Mouse (Mus musculus) hindbrain, embryonic 16.5 days (tissue): ENCODE data around the gene Tenm4. TPM values are rescaled to one million over a fixed set of nuclear protein-coding genes. Genes with fewer than 3 reads are reported as not detected.
A peak's percentile ranks its signal among the peaks of the same experiment; 100 is the strongest.

Source experiments
- ATAC-seq: fragments of 200-750 bp; cut with Nextera tagmentation; 2 replicates; pipeline ENCODE4 v1.8.0; 2017; ENCODE audit warnings: moderate TSS enrichment, moderate library complexity
- H3K27ac ChIP-seq: fragments of 300-500 bp; sonication (generic); 2 replicates; pipeline ENCODE4 v1.5.1; 2014; ENCODE audit warnings: low read depth, mild to moderate bottlenecking, control low read depth, low read length, moderate library complexity
- H3K27me3 ChIP-seq: fragments of 300-500 bp; sonication (generic); replicated peaks from 2 replicates; pipeline ENCODE4 v1.6.1; 2014; ENCODE audit warnings: low read length; ENCODE audit not compliant: control insufficient read depth, insufficient read depth
- H3K36me3 ChIP-seq: fragments of 300-500 bp; sonication (generic); 2 replicates; pipeline ENCODE4 v1.6.1; 2014; ENCODE audit warnings: mild to moderate bottlenecking, low read length, moderate library complexity, mixed read lengths; ENCODE audit not compliant: control insufficient read depth, insufficient read depth
- H3K4me1 ChIP-seq: fragments of 300-500 bp; sonication (generic); 2 replicates; pipeline ENCODE4 v1.6.1; 2014; ENCODE audit warnings: low read depth, low read length; ENCODE audit not compliant: control insufficient read depth, insufficient read depth
- H3K4me2 ChIP-seq: fragments of 300-500 bp; sonication (generic); 2 replicates; pipeline ENCODE4 v1.6.1; 2014; ENCODE audit warnings: mild to moderate bottlenecking, low read length, control low read depth, moderate library complexity
- H3K4me3 ChIP-seq: fragments of 300-500 bp; sonication (generic); 2 replicates; pipeline ENCODE4 v1.5.1; 2014; ENCODE audit warnings: mild to moderate bottlenecking, low read length, control low read depth, moderate library complexity
- H3K9ac ChIP-seq: fragments of 300-500 bp; sonication (generic); 2 replicates; pipeline ENCODE4 v1.6.1; 2014; ENCODE audit warnings: low read depth, mild to moderate bottlenecking, control low read depth, low read length, moderate library complexity
- H3K9me3 ChIP-seq: fragments of 300-500 bp; sonication (generic); 2 replicates; pipeline ENCODE4 v1.6.1; 2014; ENCODE audit warnings: mild to moderate bottlenecking, low read length, moderate library complexity; ENCODE audit not compliant: control insufficient read depth
- WGBS: fragments of 180-500 bp; shearing (Covaris S2); extraction: QIAGEN DNeasy Blood & Tissue Kit; methylation state at CpG from one replicate; pipeline ENCODE4 v1.1.7; 2014; 5-methylcytosine and 5-hydroxymethylcytosine counted together
- polyA plus RNA-seq: library from polyadenylated mRNA; unstranded; fragments of >200 nt; fragmentation: Nextera tagmentation; extraction: Ambion mirVana; gene quantifications from 2 replicates; pipeline ENCODE4 v1.2.1, GENCODE M21; 2015

Tenm4 gene
- polyA plus RNA-seq, 1 experiment from 2014 or later, result 32.4 TPM

DNA sequence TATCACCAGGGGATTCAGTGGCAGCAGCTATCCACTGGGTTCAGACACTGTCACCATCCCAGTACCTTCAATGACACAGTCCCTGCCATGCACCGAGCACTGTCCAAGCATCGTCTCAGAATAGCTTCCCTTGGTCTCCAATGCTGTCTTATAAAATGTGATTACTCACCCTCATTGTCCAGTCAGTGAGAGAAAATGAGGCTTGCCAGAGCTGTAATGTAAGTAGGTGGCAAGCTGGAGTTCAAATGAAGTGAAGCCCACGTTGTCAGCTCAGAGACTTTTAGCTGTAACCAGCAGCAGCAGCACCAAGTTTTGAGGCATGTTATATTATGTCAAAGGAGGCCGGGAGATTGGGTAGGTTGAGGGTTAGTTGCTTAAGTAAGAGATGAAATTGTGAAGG is 507.2 kb downstream of the Tenm4 start:
- no peak overlapping the region for H3K4me2 ChIP-seq
- no peaks in the 10 kb centered on the region for H3K9me3 ChIP-seq
- no peaks in the 10 kb centered on the region for H3K27me3 ChIP-seq
- H3K27ac ChIP-seq, result no peak overlapping the region
- 92% methylated on average over 4 of the region's 4 CpGs for WGBS
- H3K4me3 ChIP-seq, result no peak overlapping the region
- H3K4me1 ChIP-seq, result peaks cover 5% of the 10 kb centered on the region; the same call in 1 of the 2 replicates
- no peak overlapping the region for H3K9ac ChIP-seq
- ATAC-seq, result no peak
- no peaks in the 10 kb centered on the region for H3K36me3 ChIP-seq

GRCm38 (mm10) chr7:96679746-96680145 is 508.7 kb downstream of the Tenm4 start:
- Histone ChIP-seq H3K4me2 (no peak overlapping the region), H3K9ac (no peak overlapping the region), H3K9me3 (no peaks in the 10 kb centered on the region), H3K27ac (no peak overlapping the region), H3K4me1 (peaks cover 5% of the 10 kb centered on the region), H3K27me3 (no peaks in the 10 kb centered on the region), H3K4me3 (no peak overlapping the region), H3K36me3 (no peaks in the 10 kb centered on the region)
- 23% methylated on average over 1 of the region's 1 CpGs for WGBS
- peak; percentile 69 for ATAC-seq

DNA sequence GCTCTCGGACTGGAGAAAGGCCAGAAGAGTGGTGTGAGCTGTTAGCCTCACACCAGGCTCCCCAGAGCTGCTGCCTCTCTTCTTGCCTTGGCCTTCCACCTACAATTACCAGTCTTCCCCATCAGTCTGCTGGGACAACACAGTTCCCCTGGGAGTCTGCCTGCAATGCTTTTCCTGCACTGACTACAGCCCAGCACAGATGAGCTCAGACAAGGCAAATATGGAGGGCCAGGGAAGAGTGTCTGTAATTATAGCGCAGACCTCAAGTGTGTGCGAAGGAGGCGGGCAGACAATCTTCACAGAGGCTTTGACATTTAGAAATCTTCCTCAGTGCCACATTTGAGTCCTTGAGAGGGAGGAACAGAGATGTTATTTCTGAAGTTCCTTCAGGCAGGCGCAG is 509.4 kb downstream of the Tenm4 start:
- Histone ChIP-seq H3K36me3 (no peaks in the 10 kb centered on the region), H3K9me3 (no peaks in the 10 kb centered on the region), H3K4me1 (peaks cover 5% of the 10 kb centered on the region), H3K4me3 (no peak overlapping the region), H3K9ac (no peak overlapping the region), H3K27ac (no peak overlapping the region), H3K27me3 (no peaks in the 10 kb centered on the region), H3K4me2 (no peak overlapping the region)
- no peak for ATAC-seq
- WGBS, result 90% methylated on average over 5 of the region's 5 CpGs

GRCm38 (mm10) chr7:96681808-96682207 is 510.8 kb downstream of the Tenm4 start:
- no peaks in the 10 kb centered on the region for H3K36me3 ChIP-seq
- H3K4me1 ChIP-seq, result peaks cover 5% of the 10 kb centered on the region
- H3K9ac ChIP-seq, result no peak overlapping the region
- H3K27me3 ChIP-seq, result no peaks in the 10 kb centered on the region
- H3K9me3 ChIP-seq, result no peaks in the 10 kb centered on the region
- H3K27ac ChIP-seq, result no peak overlapping the region
- no peak overlapping the region for H3K4me3 ChIP-seq
- ATAC-seq, result no peak
- no peak overlapping the region for H3K4me2 ChIP-seq
- WGBS, result 70% methylated on average over 4 of the region's 4 CpGs

- H3K36me3 ChIP-seq, result no peaks in the 10 kb centered on the region
- H3K27me3 ChIP-seq, result peaks cover 2% of the 10 kb centered on the region; the same call in 1 of the 2 replicates
- no peaks in the 10 kb centered on the region for H3K9me3 ChIP-seq
- no peak overlapping the region for H3K4me2 ChIP-seq
- WGBS, result 91% methylated on average over 3 of the region's 3 CpGs
- H3K4me3 ChIP-seq, result no peak overlapping the region
- H3K4me1 ChIP-seq, result no peaks in the 10 kb centered on the region; the same call in none of the 2 replicates
- no peak overlapping the region for H3K9ac ChIP-seq
- ATAC-seq, result no peak
- no peak overlapping the region for H3K27ac ChIP-seq
Measured at GRCm38 (mm10) chr7:96688141-96688540, 517.1 kb downstream of the Tenm4 start.

DNA sequence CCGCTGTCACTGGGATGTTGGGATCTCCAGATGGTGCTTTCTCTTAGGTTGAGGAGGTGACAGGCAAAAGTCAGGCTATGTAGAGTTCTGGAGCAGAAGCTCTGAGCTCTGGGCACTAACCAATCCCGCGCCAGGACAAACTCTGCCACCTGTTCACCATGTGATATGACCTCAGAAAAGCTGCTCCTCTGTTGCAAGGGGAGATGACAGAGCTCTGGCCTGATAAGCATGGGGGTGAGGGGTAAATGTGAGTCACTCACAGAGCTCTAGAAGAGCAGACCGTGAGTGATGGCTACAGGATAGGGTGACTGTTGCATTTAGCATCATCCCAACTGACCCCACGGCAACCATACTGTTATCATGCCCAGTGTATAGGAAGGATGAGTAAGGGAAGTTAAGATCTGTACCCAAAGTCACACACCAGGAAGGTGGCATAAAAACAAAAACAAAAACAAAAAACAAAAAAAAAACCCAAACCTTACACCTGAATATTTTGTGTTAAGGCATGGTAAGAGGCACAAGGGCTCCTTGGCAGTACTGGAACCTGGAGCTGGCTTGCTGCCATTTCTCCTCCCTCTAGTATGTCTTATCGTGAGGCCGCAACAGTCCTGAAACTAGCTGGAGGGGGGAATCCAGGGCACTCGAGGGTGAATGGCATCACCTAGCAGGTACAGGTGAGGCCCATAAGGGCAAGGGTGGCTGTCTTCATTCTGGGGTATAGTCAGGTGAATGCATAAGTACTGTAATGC is 530.2 kb downstream of the Tenm4 start:
- H3K36me3 ChIP-seq, result no peaks in the 10 kb centered on the region
- no peak overlapping the region for H3K4me3 ChIP-seq
- no peak overlapping the region for H3K9ac ChIP-seq
- H3K4me1 ChIP-seq, result no peaks in the 10 kb centered on the region
- H3K27ac ChIP-seq, result no peak overlapping the region
- H3K4me2 ChIP-seq, result no peak overlapping the region
- no peak for ATAC-seq
- no peaks in the 10 kb centered on the region for H3K9me3 ChIP-seq
- WGBS, result 81% methylated on average over 8 of the region's 8 CpGs
- H3K27me3 ChIP-seq, result no peaks in the 10 kb centered on the region

DNA sequence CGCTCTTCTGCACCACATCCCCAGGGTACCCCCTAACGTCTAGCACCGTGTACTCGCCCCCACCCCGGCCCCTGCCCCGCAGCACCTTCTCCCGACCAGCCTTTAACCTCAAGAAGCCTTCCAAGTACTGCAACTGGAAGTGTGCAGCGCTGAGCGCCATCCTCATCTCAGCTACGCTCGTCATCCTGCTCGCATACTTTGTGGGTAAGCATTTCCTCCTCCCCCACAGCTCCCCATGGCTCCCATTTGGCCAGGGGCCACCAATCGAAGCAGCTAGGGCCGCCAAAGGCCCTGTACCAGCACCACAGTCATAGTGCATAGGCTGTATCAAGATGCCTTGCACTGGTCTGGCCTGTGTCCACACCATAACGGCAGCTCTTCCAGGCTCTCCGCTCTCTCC is 532.9 kb downstream of the Tenm4 start:
- Histone ChIP-seq H3K27ac (no peak overlapping the region), H3K27me3 (no peaks in the 10 kb centered on the region), H3K9ac (no peak overlapping the region), H3K36me3 (no peaks in the 10 kb centered on the region), H3K4me2 (no peak overlapping the region), H3K9me3 (no peaks in the 10 kb centered on the region), H3K4me1 (no peaks in the 10 kb centered on the region), H3K4me3 (no peak overlapping the region)
- ATAC-seq, result no peak
- WGBS, result 87% methylated on average over 16 of the region's 16 CpGs

GRCm38 (mm10) chr7:96705307-96706129 is 534.5 kb downstream of the Tenm4 start:
- no peak overlapping the region for H3K4me2 ChIP-seq
- H3K9ac ChIP-seq, result no peak overlapping the region
- H3K27ac ChIP-seq, result no peak overlapping the region
- no peaks in the 10 kb centered on the region for H3K27me3 ChIP-seq
- no peaks in the 10 kb centered on the region for H3K4me1 ChIP-seq
- no peak for ATAC-seq
- WGBS, result 90% methylated on average over 8 of the region's 8 CpGs
- H3K9me3 ChIP-seq, result no peaks in the 10 kb centered on the region
- H3K4me3 ChIP-seq, result no peak overlapping the region
- no peaks in the 10 kb centered on the region for H3K36me3 ChIP-seq

DNA sequence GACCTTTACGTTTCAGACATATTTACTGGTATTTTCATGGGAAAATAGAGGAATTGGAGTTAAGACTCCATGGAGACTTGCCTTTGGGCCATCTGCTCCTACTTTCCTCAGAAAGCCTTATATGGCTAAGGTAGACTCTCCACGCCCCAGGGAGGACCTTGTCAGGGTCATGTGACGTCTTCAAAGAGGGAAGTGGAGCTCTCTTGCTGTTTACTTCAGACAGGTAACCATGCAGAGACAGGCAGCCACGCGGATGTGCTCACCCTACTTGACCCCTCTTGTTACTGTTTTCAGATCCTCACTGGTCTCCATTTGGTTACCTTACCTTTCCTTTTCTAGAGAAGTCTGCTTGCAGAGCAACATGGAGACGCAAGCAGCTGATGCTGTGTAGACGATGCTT is 535.5 kb downstream of the Tenm4 start:
- H3K9ac ChIP-seq, result no peak overlapping the region
- no peaks in the 10 kb centered on the region for H3K27me3 ChIP-seq
- no peaks in the 10 kb centered on the region for H3K4me1 ChIP-seq
- no peak for ATAC-seq
- no peak overlapping the region for H3K4me3 ChIP-seq
- WGBS, result 93% methylated on average over 7 of the region's 7 CpGs
- H3K9me3 ChIP-seq, result no peaks in the 10 kb centered on the region
- H3K27ac ChIP-seq, result no peak overlapping the region
- H3K36me3 ChIP-seq, result no peaks in the 10 kb centered on the region
- H3K4me2 ChIP-seq, result no peak overlapping the region
